Mouse (Mus musculus) lung, postnatal 0 days (tissue): ENCODE measurements around the gene Zfp385a. TPM values are rescaled to one million over a fixed set of nuclear protein-coding genes. Genes with fewer than 3 reads are reported as not detected.
"Not testable (repeated sequence)": the region's sequence is repeated elsewhere in the genome, so short reads cannot be mapped to it uniquely, and the experiment has no call there.

Source experiments
- ATAC-seq: fragments of 200-750 bp; cut with Nextera tagmentation; 2 replicates; pipeline ENCODE4 v1.8.0; 2017; ENCODE audit warnings: moderate library complexity
- DNase-seq: peaks from one replicate; pipeline ENCODE4 v3.0.0-alpha.2; 2016; ENCODE audit warnings: low spot score
- H3K27ac ChIP-seq: fragments of 300-500 bp; sonication (generic); 2 replicates; pipeline ENCODE4 v1.5.1; 2014; ENCODE audit warnings: antibody characterized with exemption, mild to moderate bottlenecking, low read length, mixed read lengths
- H3K27me3 ChIP-seq: fragments of 300-500 bp; sonication (generic); replicated peaks from 2 replicates; pipeline ENCODE4 v1.6.1; 2014; ENCODE audit warnings: low read length, mixed read lengths; ENCODE audit not compliant: insufficient read depth
- H3K36me3 ChIP-seq: fragments of 300-500 bp; sonication (generic); 2 replicates; pipeline ENCODE4 v1.6.1; 2014; ENCODE audit warnings: low read length, mixed read lengths; ENCODE audit not compliant: insufficient read depth
- H3K4me1 ChIP-seq: fragments of 300-500 bp; sonication (generic); 2 replicates; pipeline ENCODE4 v1.6.1; 2014; ENCODE audit warnings: antibody characterized with exemption, low read depth, low read length, mixed read lengths; ENCODE audit not compliant: insufficient read depth
- H3K4me2 ChIP-seq: fragments of 300-500 bp; sonication (generic); replicated peaks from 2 replicates; pipeline ENCODE4 v1.6.1; 2014; ENCODE audit warnings: low read depth, mild to moderate bottlenecking, low read length, moderate library complexity, mixed read lengths
- H3K4me3 ChIP-seq: fragments of 300-500 bp; sonication (generic); 2 replicates; pipeline ENCODE4 v1.5.1; 2014; ENCODE audit warnings: low read depth, low read length
- H3K9ac ChIP-seq: fragments of 300-500 bp; sonication (generic); replicated peaks from 2 replicates; pipeline ENCODE4 v1.6.1; 2014; ENCODE audit warnings: low read depth, mild to moderate bottlenecking
- H3K9me3 ChIP-seq: fragments of 300-500 bp; sonication (generic); 2 replicates; pipeline ENCODE4 v1.6.1; 2016; ENCODE audit warnings: low read length, mixed read lengths
- CTCF ChIP-seq: IDR thresholded peaks from 2 replicates; pipeline ENCODE4 v1.5.1; 2016; ENCODE audit warnings: antibody characterized with exemption, mild to moderate bottlenecking
- EP300 ChIP-seq: IDR thresholded peaks from 2 replicates; pipeline ENCODE4 v1.6.1; 2016; ENCODE audit warnings: antibody characterized with exemption, mild to moderate bottlenecking, control low read depth
- WGBS: fragments of 180-500 bp; shearing (Covaris S2); extraction: QIAGEN DNeasy Blood & Tissue Kit; methylation state at CpG from one replicate; pipeline ENCODE4 v1.1.7; 2014; 5-methylcytosine and 5-hydroxymethylcytosine counted together
- microRNA counts: library from miRNA; unstranded; fragments of <30 nt; microRNA quantifications from one replicate; lab custom pipeline; 2015
- microRNA-seq: library from miRNA; unstranded; fragments of <30 nt; microRNA quantifications from one replicate; pipeline ENCODE4, GENCODE M21; 2016
- polyA plus RNA-seq: library from polyadenylated mRNA; unstranded; fragments of >200 nt; fragmentation: Nextera tagmentation; extraction: Ambion mirVana; gene quantifications from 2 replicates; pipeline ENCODE4 v1.2.1, GENCODE M21; 2015

Gene Zfp385a
- polyA plus RNA-seq, 1 experiment from 2014 or later = 6.5 TPM

GRCm38 (mm10) chr15:103277949-103278348 is 61.9 kb downstream of the Zfp385a start:
- H3K4me2 ChIP-seq = no peak overlapping the region
- no peak overlapping the region for H3K4me3 ChIP-seq
- TF ChIP-seq CTCF (no peak), EP300 (no peak)
- ATAC-seq (no peak), DNase-seq (no peak)
- no peak overlapping the region for H3K27ac ChIP-seq
- no peaks in the 10 kb centered on the region for H3K36me3 ChIP-seq
- 72% methylated on average over 7 of the region's 7 CpGs for WGBS
- no peaks in the 10 kb centered on the region for H3K27me3 ChIP-seq
- H3K9ac ChIP-seq = no peak overlapping the region
- no peaks in the 10 kb centered on the region for H3K9me3 ChIP-seq
- H3K4me1 ChIP-seq = no peaks in the 10 kb centered on the region; the same call in 1 of the 2 replicates

GRCm38 (mm10) chr15:103275943-103276342 is 64.0 kb downstream of the Zfp385a start:
- not testable (repeated sequence) for H3K36me3 ChIP-seq, DNase-seq, H3K27me3 ChIP-seq, H3K9me3 ChIP-seq, H3K4me3 ChIP-seq, H3K4me1 ChIP-seq, H3K27ac ChIP-seq, H3K4me2 ChIP-seq, ATAC-seq, H3K9ac ChIP-seq
- WGBS = 93% methylated on average over 2 of the region's 3 CpGs

- peak within 1 kb of the TSS; percentile 83 for H3K27ac ChIP-seq
Observed at GRCm38 (mm10) chr15:103272419-103273279, 67.2 kb downstream of the Zfp385a start, which contains the start of gene Copz1. Copz1 (plus strand) TSS chr15:103272714.

GRCm38 (mm10) chr15:103268903-103269302 is 71.0 kb downstream of the Zfp385a start:
- H3K9ac ChIP-seq = no peak overlapping the region
- ATAC-seq = no peak
- WGBS = 77% methylated on average over 4 of the region's 4 CpGs
- no peaks in the 10 kb centered on the region for H3K36me3 ChIP-seq
- no peaks in the 10 kb centered on the region for H3K27me3 ChIP-seq
- no peak overlapping the region for H3K4me2 ChIP-seq
- H3K4me1 ChIP-seq = no peaks in the 10 kb centered on the region
- H3K4me3 ChIP-seq = no peak overlapping the region
- TF ChIP-seq EP300 (no peak), CTCF (no peak)
- H3K9me3 ChIP-seq = no peaks in the 10 kb centered on the region
- H3K27ac ChIP-seq = no peak overlapping the region
- no peak for DNase-seq

More at GRCm38 (mm10) chr15:103272419-103273279, 67.2 kb downstream of the Zfp385a start, which contains the start of gene Copz1:
- WGBS = under 1% methylated on average over 38 of the region's 38 CpGs
- peak within 1 kb of the TSS; percentile 88 for H3K9ac ChIP-seq
- no peaks in the 10 kb centered on the region for H3K27me3 ChIP-seq
- peak within 1 kb of the TSS; percentile 78 for H3K4me3 ChIP-seq
- H3K36me3 ChIP-seq = no peaks in the 10 kb centered on the region
- DNase-seq = peak; percentile 100
- peak; percentile 57 for TF ChIP-seq CTCF
- no peak for TF ChIP-seq EP300
- peak within 1 kb of the TSS; percentile 62 for H3K4me2 ChIP-seq
- H3K4me1 ChIP-seq = no peaks in the 10 kb centered on the region; the same call in 1 of the 2 replicates
- H3K9me3 ChIP-seq = no peaks in the 10 kb centered on the region
- ATAC-seq = peak; percentile 99

- Histone ChIP-seq H3K4me1 (no peaks in the 10 kb centered on the region), H3K4me2 (no peak overlapping the region), H3K4me3 (no peak overlapping the region), H3K27me3 (no peaks in the 10 kb centered on the region), H3K36me3 (no peaks in the 10 kb centered on the region), H3K27ac (no peak overlapping the region), H3K9ac (no peak overlapping the region), H3K9me3 (no peaks in the 10 kb centered on the region)
- 85% methylated on average over 2 of the region's 2 CpGs for WGBS
- TF ChIP-seq EP300 = no peak
- TF ChIP-seq CTCF = no peak
- DNase-seq (no peak), ATAC-seq (no peak)
Observed at GRCm38 (mm10) chr15:103264794-103265193, 75.1 kb downstream of the Zfp385a start.

MicroRNAs within 50 kb of the gene (microRNA counts, 519-probe panel; counts per million panel counts)
- 5,134 counts per million, percentile 61 among the panel's probes with 10 or more counts for microRNA mmu-miR-148b (lab: Ali Mortazavi, UCI)

Small RNAs within 50 kb of the gene (microRNA-seq; reads per million reads assigned to microRNA genes)
- gene Mir148b (318 reads per million, percentile 62 among the genes with 10 or more reads in this experiment), gene Mir6963 (not detected)

Other genes starting within 250 kb of the Zfp385a start
- 10.5 and 12.2 TPM in 2 replicates for gene Smug1, start 173.0 kb downstream of the Zfp385a start, polyA plus RNA-seq
- 27.8 and 29.4 TPM in 2 replicates for gene Cbx5, start 100.3 kb downstream of the Zfp385a start, polyA plus RNA-seq
- gene Hnrnpa1, start 99.7 kb downstream of the Zfp385a start, polyA plus RNA-seq = 200 and 211 TPM in 2 replicates
- 10.5 and 11.2 TPM in 2 replicates for gene Nfe2, start 81.7 kb downstream of the Zfp385a start, polyA plus RNA-seq
- 162 and 163 TPM in 2 replicates for gene Copz1, start 67.4 kb downstream of the Zfp385a start, polyA plus RNA-seq
- gene Gpr84, start 29.5 kb downstream of the Zfp385a start, polyA plus RNA-seq = 0.67 and 2.2 TPM in 2 replicates
- gene Itga5, start 26.7 kb upstream of the Zfp385a start, polyA plus RNA-seq = 30.0 and 31.2 TPM in 2 replicates
- not detected in 2 replicates for gene Gtsf1, start 90.4 kb upstream of the Zfp385a start, polyA plus RNA-seq
- gene Gtsf2, start 108.4 kb upstream of the Zfp385a start, polyA plus RNA-seq = not detected in 2 replicates
- 3.5 and 3.7 TPM in 2 replicates for gene Nckap1l, start 113.7 kb upstream of the Zfp385a start, polyA plus RNA-seq
- 2.1 and 2.2 TPM in 2 replicates for gene Pde1b, start 162.9 kb upstream of the Zfp385a start, polyA plus RNA-seq
- 5.7 and 7.0 TPM in 2 replicates for gene Ppp1r1a, start 197.9 kb upstream of the Zfp385a start, polyA plus RNA-seq
- 17.9 TPM in 1 of 2 replicates, not detected in the other for gene Glycam1, start 225.0 kb upstream of the Zfp385a start, polyA plus RNA-seq